Mouse (Mus musculus) G1E (cell line): ENCODE results near the gene Cd93.

Experiments
- CTCF ChIP-seq: IDR thresholded peaks from 2 replicates; pipeline ENCODE4 v1.5.1; 2012; ENCODE audit warnings: low read depth, low read length, inconsistent platforms, mixed read lengths
- POLR2AphosphoS5 ChIP-seq: IDR thresholded peaks from 2 replicates; pipeline ENCODE4 v1.6.1; 2012; ENCODE audit warnings: low read depth, low read length, inconsistent platforms; ENCODE audit not compliant: insufficient replicate concordance

DNA sequence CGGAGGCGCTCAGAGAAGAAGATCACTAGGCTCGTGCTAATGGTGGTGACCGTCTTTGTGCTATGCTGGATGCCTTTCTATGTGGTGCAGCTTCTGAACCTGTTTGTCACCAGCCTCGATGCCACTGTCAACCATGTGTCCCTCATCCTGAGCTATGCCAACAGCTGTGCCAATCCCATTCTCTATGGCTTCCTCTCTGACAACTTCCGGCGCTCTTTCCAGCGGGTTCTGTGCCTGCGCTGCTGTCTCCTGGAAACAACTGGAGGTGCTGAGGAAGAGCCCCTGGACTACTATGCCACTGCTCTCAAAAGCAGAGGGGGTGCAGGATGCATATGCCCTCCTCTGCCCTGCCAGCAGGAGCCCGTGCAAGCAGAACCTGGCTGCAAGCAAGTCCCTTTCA lies 47.2 kb downstream of the Cd93 start:
- TF ChIP-seq CTCF (no peak), POLR2AphosphoS5 (no peak)
